Mouse (Mus musculus): ENCODE measurements around the gene Krt88.

Krt88 gene

DNA sequence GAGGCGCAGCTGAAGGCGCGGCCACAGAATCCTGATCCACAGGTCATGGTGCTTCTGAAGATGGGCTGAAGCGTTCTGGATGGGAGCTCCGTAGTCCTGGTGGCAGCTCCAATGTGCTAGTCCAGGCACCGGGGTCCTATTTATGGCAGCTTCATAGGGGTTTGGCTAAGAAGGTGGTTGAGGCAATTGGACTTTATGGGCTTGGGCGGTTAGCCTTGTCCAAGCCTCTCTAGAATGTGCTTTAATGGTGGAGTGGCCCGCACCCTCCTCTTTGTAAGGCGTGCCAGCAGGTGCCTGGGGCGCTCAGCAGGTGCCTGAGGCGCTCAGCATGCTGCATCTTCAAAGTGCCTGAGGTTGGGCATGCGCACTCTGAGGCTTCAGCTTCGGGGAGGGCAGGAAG lies 16.1 kb downstream of the Krt88 start, which contains the start of gene Krt81:
Gene Krt81 (minus strand): TSS at position 101 of the 400 bp plus-strand sequence.
- in situ Hi-C loops (cut with MboI; ENCODE audit: low pct_unique_long_range_greater_than_20kb in 1 of 2, low sequenced_read_pairs in 2 of 2, unreplicated experiment in 1 of 2) = no loop called here

- in situ Hi-C loops (cut with MboI; ENCODE audit: low pct_unique_long_range_greater_than_20kb in 1 of 2, low sequenced_read_pairs in 2 of 2, unreplicated experiment in 1 of 2) = no loop called here
Observed at GRCm38 (mm10) chr15:101469093-101469492, 21.5 kb downstream of the Krt88 start.

- in situ Hi-C loops (cut with MboI; ENCODE audit: low pct_unique_long_range_greater_than_20kb in 1 of 2, low sequenced_read_pairs in 2 of 2, unreplicated experiment in 1 of 2) = no loop called here
Observed at GRCm38 (mm10) chr15:101472952-101473528, 25.5 kb downstream of the Krt88 start, which contains the start of gene Krt86. Krt86 (plus strand) TSS chr15:101473478.

DNA sequence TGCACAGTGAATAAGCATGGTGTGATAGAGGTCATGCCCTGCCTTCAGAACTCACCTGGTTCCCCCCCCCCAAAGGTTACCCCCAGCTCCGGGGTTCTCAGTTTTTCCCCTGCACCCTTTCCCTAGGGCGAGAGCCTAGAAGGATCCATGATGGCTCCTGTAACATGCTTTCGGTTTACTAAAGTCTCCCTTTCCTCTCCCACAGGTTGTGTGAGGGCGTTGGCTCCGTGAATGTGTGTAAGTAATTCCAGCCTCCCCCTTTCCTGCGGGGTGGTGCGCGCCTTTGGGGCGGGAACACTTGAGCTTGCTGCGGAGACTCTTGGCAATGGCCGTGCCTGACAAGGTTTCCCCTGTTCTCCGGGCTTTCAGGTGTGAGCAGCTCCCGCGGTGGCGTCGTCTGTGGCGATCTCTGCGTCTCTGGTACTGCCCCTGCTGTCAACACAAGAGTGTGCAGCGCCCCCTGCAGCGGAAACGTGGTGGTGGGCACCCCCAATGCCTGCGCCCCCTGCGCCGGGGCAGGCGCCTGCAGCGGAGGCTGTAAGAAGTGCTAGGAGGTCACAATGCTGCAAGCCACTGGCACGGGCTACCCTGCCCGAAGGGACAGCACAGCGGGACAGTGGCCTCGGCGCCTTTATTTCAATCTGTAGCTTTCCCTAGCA lies 31.6 kb downstream of the Krt88 start:
- in situ Hi-C loops (cut with MboI; ENCODE audit: low pct_unique_long_range_greater_than_20kb in 1 of 2, low sequenced_read_pairs in 2 of 2, unreplicated experiment in 1 of 2) = no loop called here

DNA sequence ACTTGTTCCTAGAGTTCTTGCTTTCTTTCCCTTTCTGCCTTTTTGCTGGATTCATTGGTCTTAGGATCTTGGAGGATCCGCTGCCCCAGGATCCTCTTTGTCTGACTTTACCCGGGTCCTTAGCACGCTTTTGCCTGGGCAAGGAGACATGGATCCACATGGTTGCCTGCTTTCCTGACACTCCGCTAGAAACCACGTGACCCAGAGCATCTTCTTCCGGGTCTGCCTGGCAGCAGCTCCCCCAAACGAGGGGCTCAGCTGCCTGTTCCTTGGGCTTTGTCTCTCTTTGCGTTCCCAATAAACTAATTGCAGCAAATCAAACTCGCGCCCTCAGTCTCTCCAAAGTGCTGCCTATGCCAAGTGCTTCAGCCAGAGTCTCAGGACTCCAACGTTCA lies 32.1 kb downstream of the Krt88 start:
- in situ Hi-C loops (cut with MboI; ENCODE audit: low pct_unique_long_range_greater_than_20kb in 1 of 2, low sequenced_read_pairs in 2 of 2, unreplicated experiment in 1 of 2) = no loop called here

- in situ Hi-C loops (cut with MboI; ENCODE audit: low pct_unique_long_range_greater_than_20kb in 1 of 2, low sequenced_read_pairs in 2 of 2, unreplicated experiment in 1 of 2) = no loop called here
Observed at GRCm38 (mm10) chr15:101482056-101482455, 34.5 kb downstream of the Krt88 start.

- in situ Hi-C loops (cut with MboI; ENCODE audit: low pct_unique_long_range_greater_than_20kb in 1 of 2, low sequenced_read_pairs in 2 of 2, unreplicated experiment in 1 of 2) = no loop called here
Observed at GRCm38 (mm10) chr15:101483646-101484045, 36.1 kb downstream of the Krt88 start.

DNA sequence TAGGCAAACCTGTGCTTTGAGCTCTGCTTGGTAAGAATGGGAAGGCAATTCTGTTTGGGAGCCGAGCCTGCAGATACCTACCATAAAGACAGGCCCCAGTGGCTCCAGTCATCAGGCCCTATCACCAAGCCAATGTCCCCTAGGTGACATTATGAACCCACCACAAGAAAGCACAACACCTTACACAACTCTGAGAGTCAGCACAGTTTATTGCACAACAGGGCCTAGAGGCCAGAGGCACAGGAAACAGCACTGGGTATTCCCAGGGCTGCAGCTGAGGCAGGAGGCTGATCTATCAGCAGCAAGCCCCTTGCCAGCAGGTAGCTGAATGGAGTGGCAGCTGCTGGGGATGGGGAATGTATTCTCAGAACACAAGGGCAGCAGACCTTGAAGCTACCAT lies 37.4 kb downstream of the Krt88 start:
- in situ Hi-C loops (cut with MboI; ENCODE audit: low pct_unique_long_range_greater_than_20kb in 1 of 2, low sequenced_read_pairs in 2 of 2, unreplicated experiment in 1 of 2) = no loop called here

GRCm38 (mm10) chr15:101485911-101486635 lies 38.5 kb downstream of the Krt88 start:
- in situ Hi-C loops (cut with MboI; ENCODE audit: low pct_unique_long_range_greater_than_20kb in 1 of 2, low sequenced_read_pairs in 2 of 2, unreplicated experiment in 1 of 2) = no loop called here

DNA sequence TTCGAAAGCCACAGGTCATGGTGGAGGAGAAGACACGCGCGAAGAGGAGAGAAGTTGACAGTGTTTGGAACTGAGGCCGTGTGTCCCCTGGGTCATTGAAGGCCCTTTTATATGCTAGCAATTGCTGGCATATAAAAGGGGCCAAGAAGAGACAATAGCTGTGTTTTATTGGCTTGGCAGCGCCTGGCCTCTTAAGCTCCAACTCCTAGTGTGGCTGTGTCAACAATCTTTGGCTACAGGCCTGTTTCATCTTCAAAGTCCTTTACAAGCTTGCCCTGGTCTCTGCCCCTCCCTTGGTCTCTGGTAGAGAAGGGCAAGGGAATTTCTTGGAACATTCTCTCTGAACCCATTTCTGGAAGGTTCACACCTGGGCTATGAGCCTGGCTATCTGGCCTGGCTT lies 43.9 kb downstream of the Krt88 start, which contains the start of gene Krt83:
Gene Krt83 (minus strand): TSS at position 82 of the 400 bp plus-strand sequence.
- in situ Hi-C loops (cut with MboI; ENCODE audit: low pct_unique_long_range_greater_than_20kb in 1 of 2, low sequenced_read_pairs in 2 of 2, unreplicated experiment in 1 of 2) = no loop called here

GRCm38 (mm10) chr15:101492718-101493117 lies 45.2 kb downstream of the Krt88 start:
- in situ Hi-C loops (cut with MboI; ENCODE audit: low pct_unique_long_range_greater_than_20kb in 1 of 2, low sequenced_read_pairs in 2 of 2, unreplicated experiment in 1 of 2) = no loop called here

DNA sequence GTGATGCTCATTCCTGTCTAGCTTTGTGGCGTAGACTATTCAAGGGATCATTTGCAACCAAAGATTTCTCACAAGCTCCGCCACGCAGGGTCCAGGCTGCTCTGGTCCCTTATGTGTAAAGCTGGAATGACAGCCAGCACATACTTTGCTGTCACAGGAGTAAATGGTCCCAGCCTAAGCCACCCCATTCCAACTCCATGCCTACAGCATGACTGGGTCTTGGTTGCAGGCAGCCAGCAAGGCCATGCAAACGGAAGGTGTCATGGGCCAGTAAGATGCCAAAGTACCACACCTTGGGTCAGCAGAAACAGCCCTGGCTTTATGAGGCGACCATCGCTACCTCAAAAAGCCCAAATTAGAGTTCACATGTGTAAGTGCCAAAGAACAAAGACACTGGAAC lies 46.2 kb downstream of the Krt88 start:
- in situ Hi-C loops (cut with MboI; ENCODE audit: low pct_unique_long_range_greater_than_20kb in 1 of 2, low sequenced_read_pairs in 2 of 2, unreplicated experiment in 1 of 2) = no loop called here

GRCm38 (mm10) chr15:101494203-101494602 lies 46.7 kb downstream of the Krt88 start:
- in situ Hi-C loops (cut with MboI; ENCODE audit: low pct_unique_long_range_greater_than_20kb in 1 of 2, low sequenced_read_pairs in 2 of 2, unreplicated experiment in 1 of 2) = no loop called here

GRCm38 (mm10) chr15:101495266-101495665 lies 47.7 kb downstream of the Krt88 start:
- in situ Hi-C loops (cut with MboI; ENCODE audit: low pct_unique_long_range_greater_than_20kb in 1 of 2, low sequenced_read_pairs in 2 of 2, unreplicated experiment in 1 of 2) = no loop called here

DNA sequence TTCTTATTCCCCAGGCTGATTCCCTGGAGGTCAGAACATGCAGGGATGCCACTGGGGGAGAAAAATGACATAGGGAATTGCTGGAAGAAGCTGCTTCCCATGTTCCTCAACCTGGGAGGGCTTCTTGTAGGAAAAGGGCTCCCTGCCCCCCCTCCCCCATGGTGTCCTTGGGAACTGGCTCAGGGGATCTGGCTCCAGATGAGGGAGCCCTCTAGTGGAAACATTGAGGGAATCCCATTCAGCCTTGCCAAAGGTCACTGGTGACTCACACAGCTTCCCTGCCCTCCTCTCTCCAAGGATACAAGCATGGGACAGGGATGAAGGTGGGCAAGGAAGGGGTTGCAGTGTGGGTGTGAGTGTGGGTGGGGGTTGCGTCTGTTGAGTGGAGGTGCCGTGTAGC lies 49.6 kb downstream of the Krt88 start:
- in situ Hi-C loops (cut with MboI; ENCODE audit: low pct_unique_long_range_greater_than_20kb in 1 of 2, low sequenced_read_pairs in 2 of 2, unreplicated experiment in 1 of 2) = no loop called here

Measured in mouse embryonic stem cell (cell line).